Mouse (Mus musculus) kidney, embryonic 14.5 days (tissue): ENCODE data around the gene Cacna2d3. TPM values are rescaled to one million over a fixed set of nuclear protein-coding genes. Genes with fewer than 3 reads are reported as not detected.
A peak's percentile ranks its signal among the peaks of the same experiment; 100 is the strongest.

Experiments
- ATAC-seq: fragments of 200-750 bp; cut with Nextera tagmentation; 2 replicates; pipeline ENCODE4 v1.8.0; 2017; ENCODE audit warnings: moderate number of reproducible peaks, mild to moderate bottlenecking, moderate TSS enrichment, moderate library complexity; ENCODE audit not compliant: low FRiP score, low TSS enrichment
- H3K27ac ChIP-seq: fragments of 300-500 bp; sonication (generic); 2 replicates; pipeline ENCODE4 v1.5.1; 2014; ENCODE audit warnings: low read depth, mild to moderate bottlenecking, low read length, moderate library complexity, mixed read lengths
- H3K27me3 ChIP-seq: fragments of 300-500 bp; sonication (generic); 2 replicates; pipeline ENCODE4 v1.6.1; 2014; ENCODE audit warnings: mild to moderate bottlenecking, low read length; ENCODE audit not compliant: control insufficient read depth, insufficient read depth
- H3K36me3 ChIP-seq: fragments of 300-500 bp; sonication (generic); 2 replicates; pipeline ENCODE4 v1.6.1; 2014; ENCODE audit warnings: low read length, mixed read lengths; ENCODE audit not compliant: control insufficient read depth, insufficient read depth
- H3K4me1 ChIP-seq: fragments of 300-500 bp; sonication (generic); 2 replicates; pipeline ENCODE4 v1.6.1; 2014; ENCODE audit warnings: low read length, mixed read lengths; ENCODE audit not compliant: control insufficient read depth, insufficient read depth
- H3K4me2 ChIP-seq: fragments of 300-500 bp; sonication (generic); replicated peaks from 2 replicates; pipeline ENCODE4 v1.6.1; 2014; ENCODE audit warnings: low read depth, mild to moderate bottlenecking, low read length
- H3K4me3 ChIP-seq: fragments of 300-500 bp; sonication (generic); 2 replicates; pipeline ENCODE4 v1.5.1; 2014; ENCODE audit warnings: mild to moderate bottlenecking, low read length
- H3K9ac ChIP-seq: fragments of 300-500 bp; sonication (generic); 2 replicates; pipeline ENCODE4 v1.6.1; 2014; ENCODE audit warnings: low read depth, mild to moderate bottlenecking, low read length, moderate library complexity
- H3K9me3 ChIP-seq: fragments of 300-500 bp; sonication (generic); 2 replicates; pipeline ENCODE4 v1.6.1; 2016; ENCODE audit warnings: low read length; ENCODE audit not compliant: control insufficient read depth
- WGBS: fragments of 180-500 bp; shearing (Covaris S2); extraction: QIAGEN DNeasy Blood & Tissue Kit; methylation state at CpG from one replicate; pipeline ENCODE4 v1.1.7; 2014; 5-methylcytosine and 5-hydroxymethylcytosine counted together
- polyA plus RNA-seq: library from polyadenylated mRNA; unstranded; fragments of >200 nt; fragmentation: Nextera tagmentation; extraction: Ambion mirVana; gene quantifications from 2 replicates; pipeline ENCODE4 v1.2.1, GENCODE M21; 2014

The Cacna2d3 gene
- polyA plus RNA-seq, 1 experiment from 2014 or later, result 3.9 TPM

- WGBS, result 91% methylated on average over 5 of the region's 5 CpGs
- ATAC-seq, result no peak
- H3K27ac ChIP-seq, result no peak overlapping the region
Measured at GRCm38 (mm10) chr14:29095431-29095830, 626.2 kb downstream of the Cacna2d3 start.

GRCm38 (mm10) chr14:29090074-29090473 lies 631.6 kb downstream of the Cacna2d3 start:
- WGBS, result 3% methylated on average over 5 of the region's 5 CpGs

More at GRCm38 (mm10) chr14:29095431-29095830, 626.2 kb downstream of the Cacna2d3 start:
- Histone ChIP-seq H3K9ac (no peak overlapping the region), H3K36me3 (no peaks in the 10 kb centered on the region), H3K9me3 (no peaks in the 10 kb centered on the region), H3K4me3 (no peak overlapping the region), H3K4me2 (no peak overlapping the region), H3K4me1 (no peaks in the 10 kb centered on the region), H3K27me3 (peaks cover 7% of the 10 kb centered on the region)

GRCm38 (mm10) chr14:29086528-29086927 lies 635.1 kb downstream of the Cacna2d3 start:
- Histone ChIP-seq H3K4me1 (no peaks in the 10 kb centered on the region), H3K27me3 (peaks cover 4% of the 10 kb centered on the region), H3K9me3 (no peaks in the 10 kb centered on the region), H3K4me3 (no peak overlapping the region), H3K4me2 (no peak overlapping the region), H3K36me3 (no peaks in the 10 kb centered on the region), H3K27ac (no peak overlapping the region), H3K9ac (no peak overlapping the region)
- ATAC-seq, result no peak
- 72% methylated on average over 4 of the region's 4 CpGs for WGBS

More at GRCm38 (mm10) chr14:29090074-29090473, 631.6 kb downstream of the Cacna2d3 start:
- no peaks in the 10 kb centered on the region for H3K4me1 ChIP-seq
- no peak overlapping the region for H3K27ac ChIP-seq
- peaks cover 6% of the 10 kb centered on the region for H3K27me3 ChIP-seq
- H3K36me3 ChIP-seq, result no peaks in the 10 kb centered on the region
- no peak overlapping the region for H3K4me3 ChIP-seq
- H3K9me3 ChIP-seq, result no peaks in the 10 kb centered on the region
- ATAC-seq, result peak; percentile 81; the same call in 1 of the 2 replicates
- H3K4me2 ChIP-seq, result no peak overlapping the region
- no peak overlapping the region for H3K9ac ChIP-seq

- Histone ChIP-seq H3K27ac (no peak overlapping the region), H3K4me2 (no peak overlapping the region), H3K36me3 (no peaks in the 10 kb centered on the region), H3K27me3 (peaks cover 4% of the 10 kb centered on the region), H3K9ac (no peak overlapping the region), H3K9me3 (no peaks in the 10 kb centered on the region), H3K4me3 (no peak overlapping the region), H3K4me1 (no peaks in the 10 kb centered on the region)
- WGBS, result 78% methylated on average over 7 of the region's 7 CpGs
- ATAC-seq, result no peak
Measured at GRCm38 (mm10) chr14:29085493-29086159, 636.0 kb downstream of the Cacna2d3 start.

GRCm38 (mm10) chr14:29082171-29082570 lies 639.5 kb downstream of the Cacna2d3 start:
- no peak for ATAC-seq

GRCm38 (mm10) chr14:29080630-29081029 lies 641.0 kb downstream of the Cacna2d3 start:
- peak; percentile 62; the same call in 1 of the 2 replicates for ATAC-seq
- no peak overlapping the region for H3K9ac ChIP-seq
- H3K9me3 ChIP-seq, result no peaks in the 10 kb centered on the region
- WGBS, result 42% methylated on average over 4 of the region's 4 CpGs
- H3K4me3 ChIP-seq, result no peak overlapping the region
- H3K4me2 ChIP-seq, result no peak overlapping the region
- H3K36me3 ChIP-seq, result no peaks in the 10 kb centered on the region
- H3K27ac ChIP-seq, result no peak overlapping the region
- no peaks in the 10 kb centered on the region for H3K27me3 ChIP-seq
- H3K4me1 ChIP-seq, result no peaks in the 10 kb centered on the region

More at GRCm38 (mm10) chr14:29082171-29082570, 639.5 kb downstream of the Cacna2d3 start:
- WGBS, result 84% methylated on average over 1 of the region's 1 CpGs
- Histone ChIP-seq H3K9ac (no peak overlapping the region), H3K4me2 (no peak overlapping the region), H3K36me3 (no peaks in the 10 kb centered on the region), H3K4me1 (no peaks in the 10 kb centered on the region), H3K4me3 (no peak overlapping the region), H3K27me3 (no peaks in the 10 kb centered on the region), H3K27ac (no peak overlapping the region), H3K9me3 (no peaks in the 10 kb centered on the region)

GRCm38 (mm10) chr14:29080228-29080627 lies 641.4 kb downstream of the Cacna2d3 start:
- H3K4me1 ChIP-seq, result no peaks in the 10 kb centered on the region
- H3K4me2 ChIP-seq, result no peak overlapping the region
- no peak overlapping the region for H3K27ac ChIP-seq
- WGBS, result 50% methylated on average over 4 of the region's 4 CpGs
- H3K27me3 ChIP-seq, result no peaks in the 10 kb centered on the region
- no peaks in the 10 kb centered on the region for H3K9me3 ChIP-seq
- peak; percentile 81; the same call in 1 of the 2 replicates for ATAC-seq
- no peak overlapping the region for H3K4me3 ChIP-seq
- H3K9ac ChIP-seq, result no peak overlapping the region
- no peaks in the 10 kb centered on the region for H3K36me3 ChIP-seq

GRCm38 (mm10) chr14:29077418-29077817 lies 644.2 kb downstream of the Cacna2d3 start:
- Histone ChIP-seq H3K27me3 (no peaks in the 10 kb centered on the region), H3K27ac (no peak overlapping the region), H3K4me2 (no peak overlapping the region), H3K4me1 (no peaks in the 10 kb centered on the region), H3K9ac (no peak overlapping the region), H3K4me3 (no peak overlapping the region), H3K9me3 (no peaks in the 10 kb centered on the region), H3K36me3 (no peaks in the 10 kb centered on the region)
- 65% methylated on average over 3 of the region's 3 CpGs for WGBS
- no peak for ATAC-seq

GRCm38 (mm10) chr14:29073747-29074146 lies 647.9 kb downstream of the Cacna2d3 start:
- Histone ChIP-seq H3K9me3 (no peaks in the 10 kb centered on the region), H3K36me3 (no peaks in the 10 kb centered on the region), H3K9ac (no peak overlapping the region), H3K27me3 (no peaks in the 10 kb centered on the region), H3K4me3 (no peak overlapping the region), H3K4me1 (no peaks in the 10 kb centered on the region), H3K27ac (no peak overlapping the region), H3K4me2 (no peak overlapping the region)
- ATAC-seq, result no peak
- 80% methylated on average over 4 of the region's 4 CpGs for WGBS
